Mouse (Mus musculus) CH12.LX (cell line): ENCODE measurements around the gene Hist1h3e. TPM values are rescaled to one million over a fixed set of nuclear protein-coding genes. Genes with fewer than 3 reads are reported as not detected.
"Not testable (repeated sequence)": the region's sequence is repeated elsewhere in the genome, so short reads cannot be mapped to it uniquely, and the experiment has no call there.

Source experiments
- DNase-seq: peaks from one replicate; pipeline ENCODE4 v3.0.0-alpha.2; 2013; ENCODE audit errors: extremely low read depth
- H3K27ac ChIP-seq: 2 replicates; pipeline ENCODE4 v1.5.1; 2012; ENCODE audit warnings: low read depth, mild to moderate bottlenecking, control low read depth, moderate library complexity; ENCODE audit not compliant: insufficient read depth
- H3K27me3 ChIP-seq: replicated peaks from 2 replicates; pipeline ENCODE3; 2012; ENCODE audit warnings: inconsistent platforms
- H3K36me3 ChIP-seq, 2 experiments: replicated peaks in 1 of 2; 2 replicates each; pipeline versions ENCODE3 to v1.6.1; 2012; ENCODE audit warnings: inconsistent platforms in 1 of 2, low read length in 1 of 2, mild to moderate bottlenecking in 1 of 2, mixed read lengths in 1 of 2, moderate library complexity in 1 of 2; ENCODE audit not compliant: control insufficient read depth in 1 of 2, insufficient read depth in 1 of 2
- H3K4me1 ChIP-seq, 2 experiments: 2 replicates each; pipeline ENCODE4 v1.6.1; 2012; ENCODE audit warnings: inconsistent platforms in 1 of 2, moderate library complexity in 1 of 2; ENCODE audit not compliant: insufficient read depth in 2 of 2, control insufficient read depth in 1 of 2
- H3K4me2 ChIP-seq: 2 replicates; pipeline ENCODE4 v1.6.1; 2012; ENCODE audit warnings: low read depth, mild to moderate bottlenecking, control low read depth; ENCODE audit not compliant: poor library complexity, insufficient read depth, severe bottlenecking
- H3K4me3 ChIP-seq, 3 experiments: fragments of 150-350 bp in 1 of 3; sonication (generic) in 1 of 3; replicated peaks in 1 of 3; 2 replicates each; pipeline versions ENCODE3 to v1.5.1; 2011 to 2012; ENCODE audit warnings: low read depth in 2 of 3, low read length in 2 of 3, mild to moderate bottlenecking in 2 of 3, moderate library complexity in 2 of 3, control low read depth in 1 of 3, improper control_type of control experiment in 1 of 3, inconsistent platforms in 1 of 3, mixed read lengths in 1 of 3; ENCODE audit not compliant: poor library complexity in 1 of 3
- H3K79me2 ChIP-seq: replicated peaks from 2 replicates; pipeline ENCODE4 v1.6.1; 2012; ENCODE audit warnings: mild to moderate bottlenecking, moderate library complexity; ENCODE audit not compliant: control insufficient read depth, poor library complexity, insufficient read depth, severe bottlenecking; ENCODE audit errors: extremely low read depth
- H3K9ac ChIP-seq: 2 replicates; pipeline ENCODE4 v1.6.1; 2012; ENCODE audit warnings: low read depth, mild to moderate bottlenecking, control low read depth, moderate library complexity; ENCODE audit not compliant: insufficient read depth
- H3K9me3 ChIP-seq: replicated peaks from 2 replicates; pipeline ENCODE3; 2012; ENCODE audit warnings: low read length, inconsistent platforms, mixed read lengths
- CHD2 ChIP-seq: IDR thresholded peaks from 2 replicates; pipeline ENCODE4 v1.6.1; 2011; ENCODE audit warnings: low read length, improper control_type of control experiment
- E2F4 ChIP-seq: IDR thresholded peaks from 2 replicates; pipeline ENCODE4 v1.6.1; 2011; ENCODE audit warnings: low read depth, low read length, improper control_type of control experiment; ENCODE audit not compliant: insufficient replicate concordance
- HCFC1 ChIP-seq: IDR thresholded peaks from 2 replicates; pipeline ENCODE4 v1.6.1; 2012; ENCODE audit warnings: low read depth, mild to moderate bottlenecking, inconsistent platforms, low read length, improper control_type of control experiment
- MXI1 ChIP-seq: IDR thresholded peaks from 2 replicates; pipeline ENCODE4 v1.6.1; 2011; ENCODE audit warnings: mild to moderate bottlenecking, low read depth, low read length, improper control_type of control experiment
- NELFE ChIP-seq: IDR thresholded peaks from 2 replicates; pipeline ENCODE4 v1.6.1; 2011; ENCODE audit warnings: low read depth, low read length, improper control_type of control experiment
- NRF1 ChIP-seq: IDR thresholded peaks from 2 replicates; pipeline ENCODE4 v1.6.1; 2014; ENCODE audit warnings: low read depth, mild to moderate bottlenecking, inconsistent platforms, low read length, improper control_type of control experiment, moderate library complexity
- POLR2A ChIP-seq: IDR thresholded peaks from 2 replicates; pipeline ENCODE4 v1.6.1; 2011; ENCODE audit warnings: low read depth, mild to moderate bottlenecking, improper control_type of control experiment, low read length
- POLR2AphosphoS2 ChIP-seq: IDR thresholded peaks from 2 replicates; pipeline ENCODE4 v1.6.1; 2011; ENCODE audit warnings: low read depth, low read length, improper control_type of control experiment
- RCOR1 ChIP-seq: conservative IDR thresholded peaks from 2 replicates; pipeline ENCODE4 v1.6.1; 2012; ENCODE audit warnings: low read depth, mild to moderate bottlenecking, inconsistent platforms, low read length, improper control_type of control experiment
- SIN3A ChIP-seq: IDR thresholded peaks from 2 replicates; pipeline ENCODE4 v1.6.1; 2012; ENCODE audit warnings: low read length, improper control_type of control experiment, inconsistent platforms
- TBP ChIP-seq: conservative IDR thresholded peaks from 2 replicates; pipeline ENCODE4 v1.6.1; 2011; ENCODE audit warnings: low read depth, low read length, improper control_type of control experiment
- TCF12 ChIP-seq: IDR thresholded peaks from 2 replicates; pipeline ENCODE4 v1.6.1; 2014; ENCODE audit warnings: low read depth, mild to moderate bottlenecking, inconsistent platforms, low read length, improper control_type of control experiment
- UBTF ChIP-seq: IDR thresholded peaks from 2 replicates; pipeline ENCODE4 v1.6.1; 2012; ENCODE audit warnings: low read depth, mild to moderate bottlenecking, inconsistent platforms, low read length, improper control_type of control experiment, moderate library complexity
- USF1 ChIP-seq: IDR thresholded peaks from 2 replicates; pipeline ENCODE4 v1.6.1; 2014; ENCODE audit warnings: low read depth, mild to moderate bottlenecking, inconsistent platforms, low read length, improper control_type of control experiment
- USF2 ChIP-seq: conservative IDR thresholded peaks from 2 replicates; pipeline ENCODE4 v1.6.1; 2011; ENCODE audit warnings: low read depth, low read length, improper control_type of control experiment
- ZMIZ1 ChIP-seq: IDR thresholded peaks from 2 replicates; pipeline ENCODE4 v1.6.1; 2012; ENCODE audit warnings: low read depth, mild to moderate bottlenecking, inconsistent platforms, low read length, improper control_type of control experiment
- ZNF384 ChIP-seq: IDR thresholded peaks from 2 replicates; pipeline ENCODE4 v1.6.1; 2012; ENCODE audit warnings: low read depth, low read length, improper control_type of control experiment, inconsistent platforms
- dilution Hi-C: fragments of 300-500 bp; cut with MboI; formaldehyde crosslinking; loops from 2 replicates; pipeline ENCODE4 v1.14.3; 2020; ENCODE audit warnings: low sequenced_read_pairs; ENCODE audit not compliant: extremely low pct_unique_long_range_greater_than_20kb, extremely low pct_ligation_motif_present
- in situ Hi-C: fragments of 300-500 bp; cut with MboI; formaldehyde crosslinking; loops from 3 replicates; pipeline ENCODE4 v1.14.3; 2019; ENCODE audit warnings: low sequenced_read_pairs, low pct_ligation_motif_present, low pct_unique_long_range_greater_than_20kb, mixed read lengths
- polyA plus RNA-seq: library from polyadenylated mRNA; unstranded; fragments of >175 nt; gene quantifications from 2 replicates; pipeline ENCODE4 v1.2.1, GENCODE M21; 2012; ENCODE audit warnings: low read depth; ENCODE audit not compliant: insufficient read length
- total RNA-seq, 2 experiments: library from RNA; depleted of rRNA; stranded (reverse); fragments of 300-350 nt in 1 of 2; fragments of >200 nt in 1 of 2; gene quantifications; 2 replicates each; pipeline ENCODE4 v1.2.3; 2012 to 2014

The Hist1h3e gene
- total and polyA plus RNA-seq, 3 experiments: 3.1 to 1,484 (median 24.2) TPM

DNA sequence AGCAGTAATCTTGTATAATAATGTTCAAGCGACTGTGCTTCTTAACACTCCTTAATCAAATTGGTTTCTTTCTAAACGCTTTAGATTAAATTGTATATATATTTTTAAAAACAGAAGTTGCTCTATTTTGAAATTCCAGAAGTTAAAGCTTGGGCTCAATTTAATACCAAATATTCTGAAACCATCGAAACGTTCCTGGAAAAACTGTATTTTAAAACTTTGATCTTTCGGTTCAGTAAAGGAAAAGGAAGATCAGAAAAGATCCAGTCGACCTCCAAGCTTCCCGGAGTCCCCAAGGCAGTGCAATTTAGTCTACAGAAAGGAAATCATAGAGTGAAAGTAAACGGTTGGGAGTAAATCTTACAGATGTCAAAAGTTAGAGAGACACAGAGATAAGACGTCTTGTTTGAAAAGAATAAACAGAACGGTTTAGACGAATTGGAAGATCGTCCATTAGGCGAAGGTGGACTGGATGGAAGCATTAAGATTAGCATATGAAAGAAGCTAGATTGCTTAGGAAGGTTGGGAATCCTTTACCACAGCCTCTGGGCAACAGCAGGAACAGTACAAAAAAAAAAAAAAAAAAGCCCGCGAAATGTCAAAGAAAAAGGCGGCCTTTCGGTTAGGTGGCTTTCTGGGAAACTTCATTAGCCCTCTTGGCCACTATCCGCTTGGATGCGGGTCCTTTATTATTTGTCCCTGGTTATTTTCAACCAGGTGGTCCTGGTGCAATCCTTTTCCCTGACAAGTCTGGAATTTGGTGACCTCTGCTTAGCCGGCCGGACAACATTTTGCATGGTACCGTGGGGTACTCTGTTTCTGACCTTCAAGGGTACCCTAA lies 24.1 kb upstream of the Hist1h3e start:
- no peaks in the 10 kb centered on the region for H3K79me2 ChIP-seq
- no peak for DNase-seq
- no peaks in the 10 kb centered on the region for H3K9me3 ChIP-seq
- dilution Hi-C loops: no loop called here
- TF ChIP-seq E2F4 (peak; percentile 93; the same call in 1 of the 2 replicates), TBP (0 out of 2 replicates have a peak, but pooled peaks have one; percentile 16), USF1 (no peak), ZNF384 (peak; percentile 92)
- H3K4me1 ChIP-seq: peaks cover 3 to 47% of the 10 kb centered on the region in 2 experiments
- in situ Hi-C loops: no loop called here
- peak overlapping the region; percentile 0 to 33 (median 32) for H3K4me3 ChIP-seq
- no peaks in the 10 kb centered on the region for H3K27me3 ChIP-seq
- peak overlapping the region; percentile 97 for H3K4me2 ChIP-seq
- no peaks in the 10 kb centered on the region for H3K36me3 ChIP-seq
- peak overlapping the region; percentile 94 for H3K9ac ChIP-seq
- H3K27ac ChIP-seq: peak overlapping the region; percentile 74

DNA sequence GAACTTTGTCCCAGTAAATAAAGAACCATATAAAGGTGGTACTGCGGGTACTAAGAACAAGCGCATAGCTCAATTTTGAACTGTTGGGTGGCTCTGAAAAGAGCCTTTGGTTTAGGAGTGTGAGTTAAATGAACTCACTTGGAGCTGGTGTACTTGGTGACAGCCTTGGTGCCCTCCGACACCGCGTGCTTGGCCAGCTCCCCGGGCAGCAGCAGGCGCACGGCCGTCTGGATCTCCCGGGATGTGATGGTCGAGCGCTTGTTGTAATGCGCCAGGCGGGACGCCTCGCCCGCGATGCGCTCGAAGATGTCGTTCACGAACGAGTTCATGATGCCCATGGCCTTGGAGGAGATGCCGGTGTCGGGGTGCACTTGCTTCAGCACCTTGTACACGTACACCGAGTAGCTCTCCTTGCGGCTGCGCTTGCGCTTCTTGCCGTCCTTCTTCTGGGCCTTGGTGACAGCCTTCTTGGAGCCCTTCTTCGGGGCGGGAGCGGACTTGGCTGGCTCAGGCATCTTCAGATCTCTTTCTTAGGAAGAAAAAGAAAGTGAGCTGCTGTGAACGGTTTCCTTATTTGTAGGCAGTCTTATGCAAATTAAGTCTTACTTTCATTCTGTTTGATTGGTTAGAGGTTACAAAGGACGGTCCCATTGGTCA lies 23.4 kb upstream of the Hist1h3e start:
- H3K36me3 ChIP-seq, in situ Hi-C loops, H3K79me2 ChIP-seq, H3K9me3 ChIP-seq, dilution Hi-C loops, H3K27me3 ChIP-seq: not testable (repeated sequence)
- peak overlapping the region; percentile 94 for H3K27ac ChIP-seq
- peak; percentile 93 for DNase-seq
- peak; percentile 63; the same call in 1 of the 2 replicates for TF ChIP-seq NRF1
- peak; percentile 88 for TF ChIP-seq TCF12
- TF ChIP-seq SIN3A: peak; percentile 60; the same call in 1 of the 2 replicates
- peak; percentile 48; the same call in 1 of the 2 replicates for TF ChIP-seq HCFC1
- peak; percentile 99 for TF ChIP-seq ZMIZ1
- TF ChIP-seq USF2: peak; percentile 3; the same call in 1 of the 2 replicates
- peak; percentile 94; the same call in 1 of the 2 replicates for TF ChIP-seq UBTF
- TF ChIP-seq CHD2: peak; percentile 92
- peak; percentile 97 for TF ChIP-seq POLR2AphosphoS2
- peak; percentile 97 for TF ChIP-seq POLR2A
- peak; percentile 99 for TF ChIP-seq NELFE
- 0 out of 2 replicates have a peak, but pooled peaks have one; percentile 47 for TF ChIP-seq MXI1
- peak; percentile 99 for TF ChIP-seq TBP
- TF ChIP-seq RCOR1: 0 out of 2 replicates have a peak, but pooled peaks have one; percentile 30
- peaks cover 3 to 47% of the 10 kb centered on the region in 2 experiments for H3K4me1 ChIP-seq
- H3K4me2 ChIP-seq: peak overlapping the region; percentile 96
- H3K9ac ChIP-seq: peak overlapping the region; percentile 98
- H3K4me3 ChIP-seq: peak overlapping the region; percentile 23 to 47 (median 45)
